Mouse (Mus musculus) thymus, adult 2 months (tissue): Measurements from ENCODE around the gene Tubgcp6.

Source experiments
- CTCF ChIP-seq: fragments of 200-500 bp; IDR thresholded peaks from 2 replicates; pipeline ENCODE4 v1.5.1; 2012; ENCODE audit warnings: mild to moderate bottlenecking, control low read depth, low read length, moderate library complexity, borderline replicate concordance; ENCODE audit not compliant: control insufficient read depth, poor library complexity, insufficient read depth; ENCODE audit errors: extremely low read depth
- POLR2A ChIP-seq: fragments of 200-500 bp; IDR thresholded peaks from 2 replicates; pipeline ENCODE4 v1.6.1; 2012; ENCODE audit warnings: mild to moderate bottlenecking, low read length, control low read depth, moderate library complexity; ENCODE audit not compliant: control insufficient read depth, poor library complexity, insufficient read depth; ENCODE audit errors: extremely low read depth

- no peak for TF ChIP-seq CTCF
- no peak for TF ChIP-seq POLR2A
These were observed 3.7 kb upstream of the Tubgcp6 start for GRCm38 (mm10) chr15:89126622-89127021.
